Mouse (Mus musculus) urinary bladder, postnatal 4 days (tissue): Measurements from ENCODE around the gene Kcnq4.

ENCODE experiments used
- DNase-seq, 2 experiments: peaks; one replicate each; pipeline ENCODE4 v3.0.0; 2021 to 2022; ENCODE audit warnings: low spot score in 2 of 2

Gene Kcnq4

DNA sequence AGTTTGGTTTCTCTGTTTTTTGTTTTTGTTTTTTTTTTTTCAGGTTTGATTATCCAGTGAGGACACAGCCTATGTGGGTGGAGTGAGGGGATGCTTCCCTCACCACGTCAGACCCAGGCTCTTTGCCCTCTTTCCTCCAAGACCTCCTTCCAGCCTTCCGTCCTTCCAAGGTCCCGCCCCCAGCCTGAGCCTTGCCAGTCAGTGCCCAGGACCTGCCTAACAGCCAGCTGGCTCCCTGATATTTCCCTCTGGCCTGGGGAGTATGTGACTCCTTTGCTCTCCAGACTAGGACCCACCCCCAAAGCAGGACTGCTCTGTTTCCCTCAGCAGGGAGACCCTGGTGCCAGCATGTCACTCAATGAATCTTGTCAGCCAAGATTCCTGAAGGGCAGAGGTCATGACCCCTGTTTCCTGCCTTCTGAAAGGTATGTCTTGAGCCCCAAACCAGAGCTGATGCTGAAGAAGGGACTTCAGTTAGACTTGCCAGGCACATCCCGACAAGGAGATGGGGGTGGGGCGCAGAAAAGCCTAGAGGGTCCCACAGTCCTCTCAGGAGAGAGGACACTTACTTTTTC lies 22.8 kb downstream of the Kcnq4 start:
- no peak for DNase-seq

GRCm38 (mm10) chr4:120721574-120721973 lies 26.8 kb downstream of the Kcnq4 start:
- no peak for DNase-seq

- DNase-seq, result no peak
These were observed 29.3 kb downstream of the Kcnq4 start for GRCm38 (mm10) chr4:120719152-120719551.

GRCm38 (mm10) chr4:120717591-120717990 lies 30.8 kb downstream of the Kcnq4 start:
- no peak for DNase-seq

- DNase-seq, result no peak
These were observed 31.6 kb downstream of the Kcnq4 start for GRCm38 (mm10) chr4:120716765-120717164.

- peak in 1 of 2 experiments; percentile 73 for DNase-seq
These were observed 32.3 kb downstream of the Kcnq4 start for GRCm38 (mm10) chr4:120716141-120716571.

- DNase-seq, result no peak
These were observed 34.4 kb downstream of the Kcnq4 start for GRCm38 (mm10) chr4:120713856-120714497.

DNA sequence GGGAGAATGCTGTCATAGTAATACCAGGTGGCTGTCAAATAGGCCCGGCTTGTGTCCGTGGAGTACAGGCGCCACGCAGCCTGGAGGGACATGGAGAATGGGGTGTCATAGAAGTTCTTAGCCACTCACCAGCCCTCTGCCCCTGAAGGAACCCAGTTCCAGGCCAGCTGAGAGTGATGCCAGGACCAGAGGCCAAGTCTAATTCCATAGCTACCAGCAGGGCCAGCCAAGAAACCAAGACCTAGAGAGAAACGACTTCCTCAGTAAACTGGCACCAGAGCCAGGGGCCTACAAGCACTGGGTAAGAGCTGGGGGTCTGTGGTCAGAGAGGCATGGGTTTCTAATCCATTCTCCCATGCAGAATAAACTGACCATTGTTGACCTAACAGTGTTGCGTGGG lies 35.4 kb downstream of the Kcnq4 start:
- DNase-seq, result no peak

DNA sequence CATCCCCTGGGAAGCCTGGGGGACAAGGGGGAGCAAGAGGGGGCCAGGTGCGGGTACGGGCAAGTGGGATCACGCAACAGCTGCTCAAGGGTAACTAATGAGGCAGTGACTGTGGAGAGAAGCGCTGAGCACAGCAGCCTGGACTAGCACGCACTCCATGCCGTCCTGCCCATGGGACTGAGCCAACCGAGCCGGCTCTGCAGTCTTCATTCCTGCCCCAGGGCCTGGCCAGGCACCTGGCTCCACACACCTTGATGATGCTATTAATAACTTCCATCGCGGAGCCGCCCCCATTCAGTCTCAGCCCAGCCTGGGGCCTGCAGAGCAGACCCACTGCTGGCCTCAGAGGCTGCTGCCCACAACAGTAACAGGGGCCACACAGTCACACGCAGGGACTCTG lies 36.2 kb downstream of the Kcnq4 start:
- no peak for DNase-seq

DNA sequence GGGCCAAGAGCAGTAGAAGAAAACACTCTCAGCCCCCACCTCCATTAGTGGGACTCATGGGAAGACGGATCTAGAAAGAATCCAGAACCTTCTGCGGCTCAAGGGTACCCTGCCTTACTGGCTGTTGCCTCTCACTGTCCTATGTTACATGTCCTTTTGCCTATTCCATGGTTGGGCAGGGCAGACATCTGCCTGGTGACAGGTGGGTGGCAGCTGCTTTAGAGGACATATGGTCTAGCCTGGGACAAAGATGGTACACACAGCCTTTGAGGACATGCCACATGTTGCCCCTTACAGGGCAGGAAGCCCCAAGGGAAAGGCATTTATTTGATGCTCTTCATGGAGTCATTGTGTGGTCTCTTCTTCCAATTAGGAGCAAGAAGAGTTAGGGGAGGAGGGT lies 45.9 kb downstream of the Kcnq4 start:
- DNase-seq, result no peak

- DNase-seq, result no peak
These were observed 46.4 kb downstream of the Kcnq4 start for GRCm38 (mm10) chr4:120702056-120702455.

- no peak for DNase-seq
These were observed 47.2 kb downstream of the Kcnq4 start for GRCm38 (mm10) chr4:120701180-120701579.

GRCm38 (mm10) chr4:120697799-120698484 lies 50.5 kb downstream of the Kcnq4 start:
- DNase-seq, result no peak

- no peak for DNase-seq
These were observed 51.1 kb downstream of the Kcnq4 start for GRCm38 (mm10) chr4:120697353-120697752.

- DNase-seq, result peak; percentile 43 to 76
These were observed 55.7 kb downstream of the Kcnq4 start for GRCm38 (mm10) chr4:120692717-120693116.

- no peak for DNase-seq
These were observed 59.1 kb downstream of the Kcnq4 start for GRCm38 (mm10) chr4:120689317-120689716.

- DNase-seq, result no peak
These were observed 61.1 kb downstream of the Kcnq4 start for GRCm38 (mm10) chr4:120687282-120687681.

- no peak for DNase-seq
These were observed 65.0 kb downstream of the Kcnq4 start for GRCm38 (mm10) chr4:120683278-120683997.

DNA sequence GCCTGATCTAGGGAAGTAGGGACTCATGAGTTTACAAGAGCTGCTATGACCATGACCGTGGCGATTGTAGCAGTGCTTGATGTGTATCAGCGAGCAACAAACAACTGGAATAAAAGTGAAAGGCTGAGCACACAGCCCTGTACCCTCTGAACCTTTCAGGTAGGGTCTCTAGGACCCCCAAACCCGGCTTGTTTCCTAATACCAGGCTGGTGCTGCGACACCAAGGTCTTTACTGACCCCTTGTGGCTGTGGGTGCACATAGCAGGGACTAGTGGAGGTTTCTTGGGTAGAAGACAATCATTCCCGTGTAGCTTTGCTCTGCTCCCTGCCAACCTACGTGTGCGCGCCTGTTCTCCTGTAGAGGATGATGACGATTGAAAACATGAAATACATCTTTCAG lies 66.2 kb downstream of the Kcnq4 start:
- no peak for DNase-seq

- no peak for DNase-seq
These were observed 67.5 kb downstream of the Kcnq4 start for GRCm38 (mm10) chr4:120680953-120681352.

- DNase-seq, result no peak
These were observed 72.8 kb downstream of the Kcnq4 start for GRCm38 (mm10) chr4:120675640-120676039.

GRCm38 (mm10) chr4:120674775-120675451 lies 73.5 kb downstream of the Kcnq4 start:
- no peak for DNase-seq
